Mouse (Mus musculus): ENCODE measurements around the gene Rsrc1. TPM values are rescaled to one million over a fixed set of nuclear protein-coding genes. Genes with fewer than 3 reads are reported as not detected.

The Rsrc1 gene
- polyA plus RNA-seq, 1 experiment, result 23.4 TPM

DNA sequence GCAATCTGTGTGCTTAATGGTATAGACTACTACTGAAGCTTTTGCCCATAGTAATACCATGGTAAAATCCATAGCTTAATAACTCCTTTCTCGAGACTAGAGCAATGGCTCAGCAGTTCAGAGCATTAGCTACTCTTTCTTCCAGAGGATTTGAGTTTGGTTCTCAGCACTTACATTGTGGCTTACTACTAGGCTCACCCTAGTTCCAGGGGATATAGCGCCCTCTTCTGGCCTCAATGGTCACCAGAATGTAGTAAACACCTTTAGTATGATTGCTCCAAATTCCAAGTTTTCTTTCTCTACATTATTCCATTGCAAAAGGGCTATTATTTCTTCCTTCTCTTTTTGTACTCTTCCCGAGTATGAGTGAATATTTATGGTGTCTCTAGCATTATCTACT, 151.3 kb downstream of the Rsrc1 start:
- TF ChIP-seq GATA1 (IDR thresholded peaks at IDR 0.05; ENCODE audit: low read length), result no peak

DNA sequence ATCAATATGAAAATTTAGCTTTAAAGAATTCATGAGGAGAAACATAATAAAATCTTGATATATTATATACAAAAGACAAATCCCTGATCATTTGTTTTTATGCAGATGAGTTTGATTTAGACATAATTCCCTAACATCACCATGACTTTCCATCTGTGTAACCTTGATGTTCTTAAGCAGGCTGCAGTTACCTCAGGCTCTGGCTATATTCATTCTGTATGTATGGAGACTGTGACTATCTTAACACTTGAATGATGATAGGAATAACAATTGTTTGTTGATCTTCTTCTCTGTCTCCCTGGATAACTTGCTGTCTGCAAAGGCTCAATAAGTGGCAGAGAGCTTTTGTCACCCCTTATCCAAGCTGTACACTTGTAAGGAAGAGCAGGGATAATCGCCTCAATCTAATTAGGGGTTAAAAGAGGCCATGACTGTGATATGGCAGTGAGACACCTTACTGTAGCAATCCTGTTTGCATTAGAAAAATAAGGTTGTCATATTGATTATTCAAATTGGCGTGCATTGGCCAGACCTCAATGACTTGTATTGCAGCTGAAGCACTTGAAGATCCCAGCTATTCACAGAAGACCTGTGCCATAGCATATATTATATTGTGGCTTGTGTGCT, 154.7 kb downstream of the Rsrc1 start:
- no peak for TF ChIP-seq GATA1 (IDR thresholded peaks at IDR 0.05; ENCODE audit: low read length)

DNA sequence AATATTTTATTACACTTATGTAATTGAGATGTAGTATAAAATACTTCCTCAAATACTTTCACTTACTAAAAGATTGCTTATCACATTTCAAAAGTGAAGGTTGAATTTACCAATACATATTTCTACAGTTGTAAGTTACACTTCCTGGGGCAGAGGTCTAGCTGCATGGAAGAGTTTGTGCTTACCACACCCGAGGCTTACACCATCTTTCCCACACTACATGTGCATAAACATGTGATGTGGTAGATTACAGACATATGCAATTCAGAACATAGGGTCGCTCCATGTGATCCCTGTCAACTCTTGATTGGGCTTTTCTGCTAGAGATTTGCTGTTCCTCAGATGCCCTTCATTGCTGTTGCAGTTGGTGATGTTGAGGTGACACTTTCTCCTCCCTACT, 163.8 kb downstream of the Rsrc1 start:
- TF ChIP-seq GATA1 (IDR thresholded peaks at IDR 0.05; ENCODE audit: low read length), result no peak

DNA sequence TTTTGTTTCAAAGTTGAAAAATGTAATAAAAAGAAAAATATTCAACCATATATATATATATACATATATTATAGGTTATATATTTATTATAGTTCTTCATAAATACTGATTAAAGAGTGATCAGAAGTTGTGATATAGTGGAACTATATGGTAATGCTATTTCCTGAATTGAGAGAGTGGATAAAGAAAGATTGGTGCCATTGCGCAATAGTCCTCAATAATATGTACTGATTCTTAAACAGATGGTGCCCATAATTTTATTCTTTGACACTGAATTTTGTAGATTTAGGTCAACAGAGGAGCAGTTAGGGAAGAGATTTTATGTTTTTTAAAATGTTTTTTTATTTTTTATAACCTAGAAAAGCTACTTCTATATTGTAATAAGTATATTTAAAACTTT, 165.1 kb downstream of the Rsrc1 start:
- TF ChIP-seq GATA1 (IDR thresholded peaks at IDR 0.05; ENCODE audit: low read length), result no peak

DNA sequence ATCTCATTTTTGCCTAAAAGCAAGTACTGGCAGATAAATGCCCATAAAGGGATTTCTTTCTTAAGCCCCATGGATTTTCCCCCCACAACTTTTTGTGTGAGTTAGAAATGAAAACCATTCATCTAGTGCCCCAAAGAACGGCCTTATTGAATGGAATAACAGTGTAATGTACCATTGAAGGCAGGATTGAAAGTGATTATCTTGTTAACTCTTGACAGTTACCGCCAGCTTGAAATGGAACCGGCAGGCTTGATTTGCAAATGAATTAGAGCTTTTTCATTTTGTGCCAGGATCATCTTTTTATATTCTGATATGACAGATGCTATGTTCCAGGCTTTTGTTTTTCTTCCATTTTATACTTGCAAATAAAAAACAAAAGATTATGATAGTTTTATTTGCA, 166.1 kb downstream of the Rsrc1 start:
- TF ChIP-seq GATA1 (IDR thresholded peaks at IDR 0.05; ENCODE audit: low read length), result no peak

DNA sequence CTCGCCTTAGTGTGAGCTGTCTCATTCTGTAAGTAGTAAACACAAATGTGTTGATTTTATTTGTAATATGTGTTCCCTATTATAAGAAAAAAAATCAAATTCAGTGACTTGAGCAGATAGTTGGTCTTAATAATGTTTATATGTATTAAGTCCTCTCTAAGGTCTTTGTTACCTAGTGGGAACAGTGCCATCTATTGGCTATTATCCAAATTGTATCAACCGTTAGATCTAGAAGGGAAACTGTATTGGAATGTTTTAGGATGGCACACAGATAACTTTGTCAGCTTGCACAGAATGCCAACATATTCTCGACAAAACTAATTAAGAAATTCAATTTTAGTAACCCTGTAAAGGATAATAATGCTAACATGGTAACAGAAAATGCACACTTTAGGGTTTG, 216.0 kb downstream of the Rsrc1 start:
- TF ChIP-seq GATA1 (IDR thresholded peaks at IDR 0.05; ENCODE audit: low read length), result no peak

- no peak for TF ChIP-seq GATA1 (IDR thresholded peaks at IDR 0.05; ENCODE audit: low read length)
These were observed 231.9 kb downstream of the Rsrc1 start for GRCm38 (mm10) chr3:67213047-67213457.

DNA sequence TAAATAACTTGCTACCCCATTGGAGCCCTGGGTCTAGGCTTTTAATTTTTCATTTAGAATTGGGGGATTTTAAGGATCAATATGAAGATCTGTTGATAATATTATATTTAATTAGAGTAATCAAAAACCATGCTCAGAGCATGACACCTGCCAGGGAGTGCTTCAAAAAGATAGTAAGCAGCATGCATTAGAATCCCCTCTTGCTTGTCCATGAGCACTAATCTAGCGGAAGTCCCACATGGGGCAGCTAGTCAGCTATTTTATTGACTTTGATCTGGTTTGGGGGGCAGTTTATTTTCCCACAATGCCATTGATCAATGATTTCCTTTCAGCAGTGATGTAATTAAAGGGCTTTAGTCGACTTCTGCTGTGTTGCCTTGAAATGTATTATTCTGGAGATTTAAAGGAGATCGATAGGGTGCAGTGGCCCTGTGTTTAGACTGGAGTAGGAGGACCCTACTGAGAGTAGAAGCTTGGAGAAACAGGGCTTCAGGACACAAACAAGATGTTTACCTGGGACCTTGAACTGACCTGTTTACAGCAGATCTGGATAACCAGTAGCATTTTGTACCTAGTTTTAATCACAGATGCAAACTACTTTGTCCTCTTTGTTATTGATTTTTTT, 251.5 kb downstream of the Rsrc1 start:
- no peak for TF ChIP-seq GATA1 (IDR thresholded peaks at IDR 0.05; ENCODE audit: low read length)

DNA sequence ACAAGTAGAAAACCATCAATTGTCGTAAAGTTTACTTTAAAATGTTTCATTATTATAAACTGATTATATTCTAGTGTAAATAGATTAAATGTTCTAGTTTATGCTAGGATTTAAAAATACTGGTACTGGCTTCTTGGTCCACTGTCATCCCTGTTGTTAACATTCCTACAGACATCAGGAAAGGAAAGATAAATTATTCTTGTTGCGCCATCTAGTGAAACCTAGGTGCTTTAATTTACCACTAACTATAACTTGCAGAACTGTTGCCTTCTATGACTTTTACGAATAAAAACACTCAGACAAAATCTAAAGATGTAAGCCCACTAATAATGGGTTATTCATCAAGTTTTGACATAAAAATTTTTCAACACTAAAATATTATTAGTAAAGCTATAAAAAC, 286.3 kb downstream of the Rsrc1 start:
- no peak for TF ChIP-seq GATA1 (IDR thresholded peaks at IDR 0.05; ENCODE audit: low read length)

DNA sequence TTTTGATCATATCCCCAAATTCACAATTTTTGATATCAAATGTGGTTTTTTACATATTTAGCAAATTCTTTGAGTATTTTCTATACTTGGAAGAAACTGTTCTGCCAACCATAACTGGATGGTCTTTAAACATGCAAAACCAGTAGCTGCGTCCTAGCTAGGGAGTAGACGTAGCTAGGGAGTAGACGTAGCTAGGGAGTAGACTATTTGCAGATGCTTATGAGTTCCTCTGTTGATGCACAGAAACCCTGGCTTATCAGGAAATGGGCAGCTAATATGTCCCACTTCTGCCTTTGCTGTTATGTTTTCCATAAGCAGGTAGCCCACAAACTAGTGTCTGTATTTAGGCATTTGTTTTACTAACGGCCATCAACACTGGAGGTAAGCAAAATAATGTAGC, 298.6 kb downstream of the Rsrc1 start:
- no peak for TF ChIP-seq GATA1 (IDR thresholded peaks at IDR 0.05; ENCODE audit: low read length)

DNA sequence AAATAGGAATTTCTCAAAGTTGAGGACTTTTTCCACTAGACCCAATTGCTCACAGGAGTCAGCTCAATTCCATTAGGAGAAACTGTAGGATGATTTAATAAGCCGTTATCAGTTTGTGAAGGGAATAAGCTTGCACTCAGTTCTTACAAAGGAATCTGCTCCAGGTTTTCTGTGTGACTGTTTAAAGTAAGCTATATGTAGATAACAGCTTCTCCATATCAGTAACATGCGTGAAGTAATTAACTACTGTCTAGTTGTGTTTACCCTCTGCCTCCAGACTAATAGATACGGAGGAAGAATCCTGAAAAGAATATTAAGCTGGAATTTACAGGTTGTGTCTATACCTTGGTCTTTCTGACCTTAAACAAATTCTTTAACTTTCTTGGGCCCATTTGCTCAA, 299.1 kb downstream of the Rsrc1 start:
- no peak for TF ChIP-seq GATA1 (IDR thresholded peaks at IDR 0.05; ENCODE audit: low read length)

DNA sequence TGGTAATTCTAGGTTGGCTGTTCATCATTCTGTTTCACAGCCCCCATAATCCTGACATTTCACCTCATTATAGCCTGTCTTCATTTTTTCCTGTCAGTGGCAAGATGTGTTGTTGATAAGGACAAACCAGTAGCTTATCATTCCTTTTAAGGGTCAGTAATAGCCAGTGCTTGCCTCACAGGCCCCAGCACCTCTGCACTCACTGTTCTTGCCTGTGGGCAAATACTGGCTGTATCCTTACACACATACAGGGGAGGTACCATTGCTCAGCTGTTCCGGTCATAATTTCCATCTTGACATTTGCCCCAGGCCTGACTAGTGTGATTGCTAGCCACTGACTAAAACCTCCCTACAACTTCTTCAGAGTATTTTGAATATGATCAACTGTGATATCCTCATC, 302.8 kb downstream of the Rsrc1 start:
- no peak for TF ChIP-seq GATA1 (IDR thresholded peaks at IDR 0.05; ENCODE audit: low read length)

GRCm38 (mm10) chr3:67284848-67285247, 303.7 kb downstream of the Rsrc1 start:
- TF ChIP-seq GATA1 (IDR thresholded peaks at IDR 0.05; ENCODE audit: low read length), result no peak

DNA sequence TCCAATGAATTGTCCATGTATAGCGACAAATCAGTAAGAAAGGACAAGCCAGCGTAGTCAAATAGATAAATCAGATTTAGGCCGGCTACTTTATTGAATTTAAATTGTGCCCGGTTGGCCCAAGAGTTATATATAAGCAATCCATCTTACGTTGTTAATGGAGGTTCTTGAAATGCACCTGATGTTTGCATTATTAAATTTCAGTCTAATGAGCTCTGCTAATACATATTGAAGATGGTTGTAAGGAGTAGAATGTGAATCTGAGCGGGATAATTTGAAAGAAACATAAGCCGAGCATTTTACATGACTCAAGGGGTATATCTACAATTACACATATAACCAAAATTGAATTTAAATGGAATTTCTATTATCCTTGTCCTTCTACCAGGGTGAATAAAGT, 307.5 kb downstream of the Rsrc1 start:
- no peak for TF ChIP-seq GATA1 (IDR thresholded peaks at IDR 0.05; ENCODE audit: low read length)

GRCm38 (mm10) chr3:67289482-67289881, 308.3 kb downstream of the Rsrc1 start:
- no peak for TF ChIP-seq GATA1 (IDR thresholded peaks at IDR 0.05; ENCODE audit: low read length)

DNA sequence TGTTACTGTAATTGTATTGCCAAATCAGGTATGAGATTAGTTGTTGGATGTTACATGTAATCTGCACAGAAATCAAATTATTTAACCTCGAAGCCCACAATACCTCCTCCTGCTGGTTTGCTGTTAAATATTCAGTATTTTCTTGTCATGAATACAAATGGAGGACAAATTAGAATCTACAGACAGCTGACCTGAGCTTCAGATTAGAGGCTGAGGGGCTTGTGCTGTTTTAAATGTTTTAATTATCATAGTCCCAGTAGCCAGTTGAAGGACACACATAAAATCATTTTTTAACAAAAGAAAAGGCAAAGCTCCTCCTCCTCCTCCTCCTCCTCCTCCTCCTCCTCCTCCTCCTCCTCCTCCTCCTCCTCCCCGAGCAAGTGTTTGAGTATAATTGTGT, 327.5 kb downstream of the Rsrc1 start:
- no peak for TF ChIP-seq GATA1 (IDR thresholded peaks at IDR 0.05; ENCODE audit: low read length)

- TF ChIP-seq GATA1 (IDR thresholded peaks at IDR 0.05; ENCODE audit: low read length), result no peak
These were observed 328.6 kb downstream of the Rsrc1 start for GRCm38 (mm10) chr3:67309644-67310311.
